Comparison of ENCODE assay signal across 8 mouse cellular contexts in genomic region chr15:82016101-82016808, GRCm38 (mm10). TPM values are rescaled to one million over a fixed set of nuclear protein-coding genes. Genes with fewer than 3 reads are reported as not detected.
DNase-seq lines count a peak whose midpoint lies in the region; ATAC-seq and TF ChIP-seq lines count a peak whose summit lies in the region.

No protein-coding gene starts in this region.

- H3K4me3 ChIP-seq in embryonic facial prominence, embryonic 13.5 days: peak overlapping the region; percentile 97
- peak overlapping the region; percentile 68 for H3K4me3 ChIP-seq in heart, adult 2 months
- peak overlapping the region; percentile 92 for H3K4me3 ChIP-seq in limb, embryonic 13.5 days
- peak overlapping the region; percentile 83 for H3K4me3 ChIP-seq in midbrain, embryonic 16.5 days (ENCODE audit: low read depth, low read length)

- H3K9me3 ChIP-seq in embryonic facial prominence, embryonic 13.5 days: no peaks in the 10 kb centered on the region
- no peaks in the 10 kb centered on the region for H3K9me3 ChIP-seq in limb, embryonic 13.5 days
- H3K9me3 ChIP-seq in midbrain, embryonic 16.5 days (replicated peaks; ENCODE audit: control insufficient read depth, low read length, poor library complexity, severe bottlenecking): no peaks in the 10 kb centered on the region

- H3K36me3 ChIP-seq in embryonic facial prominence, embryonic 13.5 days: peaks cover 19% of the 10 kb centered on the region
- H3K36me3 ChIP-seq in heart, adult 2 months (ENCODE audit: control insufficient read depth, insufficient read depth, low read length): no peaks in the 10 kb centered on the region; the same call in 1 of the 2 replicates
- peaks cover 17% of the 10 kb centered on the region for H3K36me3 ChIP-seq in limb, embryonic 13.5 days
- peaks cover 5% of the 10 kb centered on the region; the same call in 1 of the 2 replicates for H3K36me3 ChIP-seq in midbrain, embryonic 16.5 days (ENCODE audit: control insufficient read depth, insufficient read depth, low read length)

- intact Hi-C loops in heart, adult 2 months (cut with DNase I): no loop called here

- ATAC-seq in embryonic facial prominence, embryonic 13.5 days (ENCODE audit: insufficient number of reproducible peaks, insufficient read depth, low FRiP score, low TSS enrichment, low read depth): peak; percentile 96
- ATAC-seq in limb, embryonic 13.5 days (ENCODE audit: low FRiP score, low read depth): peak; percentile 98
- ATAC-seq in midbrain, embryonic 16.5 days: peak; percentile 97

- DNase-seq in 3134 (ENCODE audit: extremely low read depth, insufficient read length, low spot score): peak; percentile 99
- peak; percentile 100 for DNase-seq in adrenal gland, postnatal 36 days
- DNase-seq in heart, adult 2 months: peak; percentile 99 to 100
- peak; percentile 99 to 100 for DNase-seq in kidney, adult 8-10 months
- DNase-seq in spleen, postnatal 10 days (ENCODE audit: low spot score in 2 of 2): peak; percentile 100

- peak overlapping the region; percentile 75 for H3K27ac ChIP-seq in embryonic facial prominence, embryonic 13.5 days
- H3K27ac ChIP-seq in heart, adult 2 months: peak overlapping the region; percentile 74
- peak overlapping the region; percentile 67 for H3K27ac ChIP-seq in limb, embryonic 13.5 days
- H3K27ac ChIP-seq in midbrain, embryonic 16.5 days (ENCODE audit: low read length): peak overlapping the region; percentile 81

- peak; percentile 66; the same call in 1 of the 2 replicates for TF ChIP-seq EP300 in heart, adult 2 months (IDR thresholded peaks at IDR 0.05; ENCODE audit: insufficient read depth, low read depth, low read length)

- peak; percentile 81 for TF ChIP-seq POLR2A in heart, adult 2 months (IDR thresholded peaks at IDR 0.05; ENCODE audit: insufficient read depth, low read depth, low read length)

- H3K4me2 ChIP-seq in embryonic facial prominence, embryonic 13.5 days: peak overlapping the region; percentile 93
- H3K4me2 ChIP-seq in limb, embryonic 13.5 days (replicated peaks): peak overlapping the region; percentile 95
- H3K4me2 ChIP-seq in midbrain, embryonic 16.5 days (ENCODE audit: low read length): peak overlapping the region; percentile 84

- H3K9ac ChIP-seq in embryonic facial prominence, embryonic 13.5 days: peak overlapping the region; percentile 91
- H3K9ac ChIP-seq in heart, adult 2 months (ENCODE audit: low read depth, low read length): peak overlapping the region; percentile 87
- peak overlapping the region; percentile 89 for H3K9ac ChIP-seq in limb, embryonic 13.5 days
- H3K9ac ChIP-seq in midbrain, embryonic 16.5 days (ENCODE audit: low read depth, low read length): peak overlapping the region; percentile 89

- no peaks in the 10 kb centered on the region for H3K27me3 ChIP-seq in embryonic facial prominence, embryonic 13.5 days
- no peaks in the 10 kb centered on the region for H3K27me3 ChIP-seq in heart, adult 2 months (ENCODE audit: control insufficient read depth, insufficient read depth, low read length)
- H3K27me3 ChIP-seq in limb, embryonic 13.5 days: no peaks in the 10 kb centered on the region
- no peaks in the 10 kb centered on the region for H3K27me3 ChIP-seq in midbrain, embryonic 16.5 days (ENCODE audit: control insufficient read depth, insufficient read depth, low read depth, low read length)

- TF ChIP-seq CTCF in heart, adult 2 months (IDR thresholded peaks at IDR 0.05): peak; percentile 32

- no peaks in the 10 kb centered on the region for H3K79me2 ChIP-seq in heart, adult 2 months (replicated peaks; ENCODE audit: control insufficient read depth, insufficient read depth, low read length)

- under 1% methylated on average over 53 of the region's 53 CpGs for WGBS in embryonic facial prominence, embryonic 13.5 days
- under 1% methylated on average over 53 of the region's 53 CpGs for WGBS in heart, adult 2 months
- WGBS in limb, embryonic 13.5 days: under 1% methylated on average over 53 of the region's 53 CpGs
- WGBS in midbrain, embryonic 16.5 days: under 1% methylated on average over 53 of the region's 53 CpGs

- H3K4me1 ChIP-seq in embryonic facial prominence, embryonic 13.5 days: peaks cover 15% of the 10 kb centered on the region
- peaks cover 1% of the 10 kb centered on the region; the same call in 1 of the 2 replicates for H3K4me1 ChIP-seq in heart, adult 2 months (ENCODE audit: control insufficient read depth, insufficient read depth, low read length)
- H3K4me1 ChIP-seq in limb, embryonic 13.5 days: peaks cover 24% of the 10 kb centered on the region
- peaks cover 19% of the 10 kb centered on the region for H3K4me1 ChIP-seq in midbrain, embryonic 16.5 days (ENCODE audit: control insufficient read depth, insufficient read depth, low read length)

RNA-seq across cellular contexts. Expression of gene Desi1, which starts 17.4 kb away (rescaled TPM):
- total RNA-seq in adrenal gland, postnatal 36 days (2021): 100 to 1,000 TPM in 1 of 2 experiments, 10 to 100 TPM in 1; 54.2 to 105 TPM
- 25.8 and 28.6 TPM in 2 replicates for polyA plus RNA-seq in embryonic facial prominence, embryonic 13.5 days (2015; fragmentation: Nextera tagmentation; extraction: Ambion mirVana)
- 10 to 100 TPM; 21.4 to 27.7 TPM for total RNA-seq in heart, adult 2 months (2021)
- 20.1 and 23.1 TPM in 2 replicates for polyA plus RNA-seq in heart, adult 2 months (2012; rRNA removed)
- 26.6 and 26.9 TPM in 2 replicates for polyA plus RNA-seq in limb, embryonic 13.5 days (2015; fragmentation: Nextera tagmentation; extraction: Ambion mirVana)
- 46.4 and 47.2 TPM in 2 replicates for polyA plus RNA-seq in midbrain, embryonic 16.5 days (2015; fragmentation: Nextera tagmentation; extraction: Ambion mirVana)

RNA-seq across cellular contexts. Expression of gene Xrcc6, which starts 28.6 kb away (rescaled TPM):
- total RNA-seq in adrenal gland, postnatal 36 days (2021): 10 to 100 TPM; 55.2 to 81.1 TPM
- 92.3 and 98.2 TPM in 2 replicates for polyA plus RNA-seq in embryonic facial prominence, embryonic 13.5 days (2015; fragmentation: Nextera tagmentation; extraction: Ambion mirVana)
- total RNA-seq in heart, adult 2 months (2021): 10 to 100 TPM; 18.9 to 24.3 TPM
- 18.6 and 20.3 TPM in 2 replicates for polyA plus RNA-seq in heart, adult 2 months (2012; rRNA removed)
- polyA plus RNA-seq in limb, embryonic 13.5 days (2015; fragmentation: Nextera tagmentation; extraction: Ambion mirVana): 88.5 and 92.1 TPM in 2 replicates
- 36.5 and 37.3 TPM in 2 replicates for polyA plus RNA-seq in midbrain, embryonic 16.5 days (2015; fragmentation: Nextera tagmentation; extraction: Ambion mirVana)

RNA-seq across cellular contexts. Expression of gene Snu13, which starts 31.1 kb away (rescaled TPM):
- total RNA-seq in adrenal gland, postnatal 36 days (2021): 10 to 100 TPM; 88.7 to 94.1 TPM
- polyA plus RNA-seq in embryonic facial prominence, embryonic 13.5 days (2015; fragmentation: Nextera tagmentation; extraction: Ambion mirVana): 281 and 331 TPM in 2 replicates
- total RNA-seq in heart, adult 2 months (2021): 10 to 100 TPM; 49.5 to 52.7 TPM
- polyA plus RNA-seq in heart, adult 2 months (2012; rRNA removed): 49.5 and 66.6 TPM in 2 replicates
- 294 and 308 TPM in 2 replicates for polyA plus RNA-seq in limb, embryonic 13.5 days (2015; fragmentation: Nextera tagmentation; extraction: Ambion mirVana)
- 217 and 249 TPM in 2 replicates for polyA plus RNA-seq in midbrain, embryonic 16.5 days (2015; fragmentation: Nextera tagmentation; extraction: Ambion mirVana)

RNA-seq across cellular contexts. Expression of gene 1700029P11Rik, which starts 35.9 kb away (rescaled TPM):
- not detected for total RNA-seq in adrenal gland, postnatal 36 days (2021)
- polyA plus RNA-seq in embryonic facial prominence, embryonic 13.5 days (2015; fragmentation: Nextera tagmentation; extraction: Ambion mirVana): not detected in 2 replicates
- not detected for total RNA-seq in heart, adult 2 months (2021)
- not detected in 2 replicates for polyA plus RNA-seq in heart, adult 2 months (2012; rRNA removed)
- polyA plus RNA-seq in limb, embryonic 13.5 days (2015; fragmentation: Nextera tagmentation; extraction: Ambion mirVana): not detected in 2 replicates
- polyA plus RNA-seq in midbrain, embryonic 16.5 days (2015; fragmentation: Nextera tagmentation; extraction: Ambion mirVana): not detected in 2 replicates

RNA-seq across cellular contexts. Expression of gene 4930407I10Rik, which starts 42.7 kb away (rescaled TPM):
- total RNA-seq in adrenal gland, postnatal 36 days (2021): not detected
- 0.08 TPM in 1 of 2 replicates, not detected in the other for polyA plus RNA-seq in embryonic facial prominence, embryonic 13.5 days (2015; fragmentation: Nextera tagmentation; extraction: Ambion mirVana)
- not detected for total RNA-seq in heart, adult 2 months (2021)
- not detected in 2 replicates for polyA plus RNA-seq in heart, adult 2 months (2012; rRNA removed)
- 0.03 TPM in 1 of 2 replicates, not detected in the other for polyA plus RNA-seq in limb, embryonic 13.5 days (2015; fragmentation: Nextera tagmentation; extraction: Ambion mirVana)
- not detected in 2 replicates for polyA plus RNA-seq in midbrain, embryonic 16.5 days (2015; fragmentation: Nextera tagmentation; extraction: Ambion mirVana)

Comparison
In these comparisons a context has a peak if more than half of its experiments do, and no peak if none do; other contexts are left out.
1. Peak in every context shown above with its lines: DNase-seq, ATAC-seq, H3K4me3 ChIP-seq and H3K27ac ChIP-seq.